Mouse (Mus musculus) heart, embryonic 11.5 days (tissue): ENCODE measurements around the gene Atp6v0c. TPM values are rescaled to one million over a fixed set of nuclear protein-coding genes. Genes with fewer than 3 reads are reported as not detected.

Source experiments
- ATAC-seq: fragments of 200-750 bp; cut with Nextera tagmentation; replicated peaks from 2 replicates; pipeline ENCODE4 v1.8.0; 2017; ENCODE audit warnings: moderate library complexity; ENCODE audit not compliant: insufficient number of reproducible peaks, low FRiP score, low TSS enrichment
- H3K27ac ChIP-seq: fragments of 300-500 bp; sonication (generic); 2 replicates; pipeline ENCODE4 v1.5.1; 2014; ENCODE audit warnings: mild to moderate bottlenecking, low read depth, low read length
- H3K27me3 ChIP-seq: fragments of 300-500 bp; sonication (generic); 2 replicates; pipeline ENCODE4 v1.6.1; 2014; ENCODE audit warnings: mild to moderate bottlenecking, low read length, mixed read lengths; ENCODE audit not compliant: control insufficient read depth, insufficient read depth
- H3K36me3 ChIP-seq: fragments of 300-500 bp; sonication (generic); 2 replicates; pipeline ENCODE4 v1.6.1; 2014; ENCODE audit warnings: mild to moderate bottlenecking, low read length, moderate library complexity, mixed read lengths; ENCODE audit not compliant: control insufficient read depth, insufficient read depth
- H3K4me1 ChIP-seq: fragments of 300-500 bp; sonication (generic); 2 replicates; pipeline ENCODE4 v1.6.1; 2014; ENCODE audit warnings: low read length; ENCODE audit not compliant: control insufficient read depth, insufficient read depth
- H3K4me2 ChIP-seq: fragments of 300-500 bp; sonication (generic); 2 replicates; pipeline ENCODE4 v1.6.1; 2014; ENCODE audit warnings: mild to moderate bottlenecking, moderate library complexity
- H3K4me3 ChIP-seq: fragments of 300-500 bp; sonication (generic); 2 replicates; pipeline ENCODE4 v1.5.1; 2014; ENCODE audit warnings: low read depth, low read length
- H3K9ac ChIP-seq: fragments of 300-500 bp; sonication (generic); 2 replicates; pipeline ENCODE4 v1.6.1; 2014; ENCODE audit warnings: mild to moderate bottlenecking, low read depth, low read length, moderate library complexity
- H3K9me3 ChIP-seq: fragments of 300-500 bp; sonication (generic); replicated peaks from 2 replicates; pipeline ENCODE4 v1.6.1; 2016; ENCODE audit warnings: low read length; ENCODE audit not compliant: control insufficient read depth
- WGBS: fragments of 180-500 bp; shearing (Covaris S2); extraction: QIAGEN DNeasy Blood & Tissue Kit; methylation state at CpG from one replicate; pipeline ENCODE4 v1.1.7; 2014; ENCODE audit not compliant: insufficient replicate concordance; 5-methylcytosine and 5-hydroxymethylcytosine counted together
- polyA plus RNA-seq: library from polyadenylated mRNA; unstranded; fragments of >200 nt; fragmentation: Nextera tagmentation; extraction: Ambion mirVana; gene quantifications from 2 replicates; pipeline ENCODE4 v1.2.1, GENCODE M21; 2014

Gene Atp6v0c
- polyA plus RNA-seq, 1 experiment from 2014 or later = 552 TPM

DNA sequence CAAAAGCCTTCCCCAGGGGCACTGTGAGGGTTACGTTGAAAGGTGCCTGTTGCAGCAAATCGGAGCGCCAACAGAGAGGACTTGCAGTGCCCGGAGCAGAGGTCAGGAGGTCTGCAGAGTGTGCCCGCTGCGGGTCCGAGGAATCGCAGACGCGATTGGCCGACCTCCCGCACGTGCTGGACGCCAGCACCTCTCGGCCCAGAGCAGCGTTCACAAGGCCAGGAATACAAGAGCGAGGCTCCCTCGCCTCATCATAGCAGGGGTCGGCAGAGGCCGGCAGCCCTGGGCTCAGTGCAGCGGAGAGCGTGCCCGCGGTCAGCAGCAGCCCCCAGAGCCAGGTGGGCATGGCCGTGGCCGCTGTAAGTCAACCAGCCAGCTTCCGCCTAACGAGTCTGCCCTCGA, 39.1 kb upstream of the Atp6v0c start:
- H3K4me2 ChIP-seq = peak overlapping the region; percentile 97
- H3K9ac ChIP-seq = peak overlapping the region; percentile 66
- H3K4me3 ChIP-seq = peak overlapping the region; percentile 44
- peaks cover 32% of the 10 kb centered on the region for H3K27me3 ChIP-seq
- peaks cover 61% of the 10 kb centered on the region for H3K4me1 ChIP-seq
- H3K36me3 ChIP-seq = no peaks in the 10 kb centered on the region
- ATAC-seq = no peak; the same call in 1 of the 2 replicates
- 3% methylated on average over 29 of the region's 29 CpGs for WGBS
- H3K27ac ChIP-seq = peak overlapping the region; percentile 48
- H3K9me3 ChIP-seq = no peaks in the 10 kb centered on the region

DNA sequence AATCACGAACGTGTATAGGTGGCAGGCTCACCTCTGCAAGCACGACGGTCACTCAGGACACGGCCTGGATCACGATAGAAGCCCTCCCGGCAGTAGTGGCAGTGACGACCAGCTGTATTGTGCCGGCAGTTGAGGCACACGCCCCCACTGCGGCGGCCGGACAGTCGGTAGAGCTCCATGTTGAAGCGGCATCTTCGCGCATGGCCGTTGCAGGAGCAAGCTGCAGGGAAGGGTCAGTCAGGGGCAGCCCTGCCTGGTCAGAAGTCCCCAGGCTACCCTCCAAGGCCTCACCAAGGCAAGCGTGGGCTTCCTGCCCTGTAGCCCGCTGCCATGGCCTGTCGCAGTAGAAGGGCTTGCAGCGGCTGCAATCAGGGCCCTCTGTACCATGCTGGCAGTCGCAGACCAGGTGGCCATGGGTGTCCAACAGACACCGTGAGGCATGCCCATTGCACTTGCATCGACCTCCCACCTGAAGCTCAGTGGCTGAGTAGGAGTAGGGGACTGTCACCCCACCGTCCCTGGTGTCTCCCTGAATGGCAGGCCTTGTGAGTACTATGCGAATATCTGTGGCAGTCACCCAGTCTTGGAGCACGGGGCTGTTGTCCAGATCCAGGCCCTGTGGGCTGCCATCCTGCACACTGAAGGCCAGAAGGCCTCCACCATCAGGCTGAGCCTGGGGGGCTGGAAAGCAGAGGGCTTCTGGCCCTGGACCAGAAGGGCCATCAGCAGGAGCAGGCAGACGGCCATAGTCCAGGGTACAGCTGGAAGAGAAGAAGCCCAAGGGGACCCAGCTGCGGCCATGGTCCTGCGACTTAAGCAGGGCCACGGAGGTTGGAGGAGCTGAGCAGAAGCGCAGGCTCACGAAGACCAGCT, 38.5 kb upstream of the Atp6v0c start:
- H3K9ac ChIP-seq = peak overlapping the region; percentile 66; the same call in 1 of the 2 replicates
- peak overlapping the region; percentile 97 for H3K4me2 ChIP-seq
- peaks cover 32% of the 10 kb centered on the region for H3K27me3 ChIP-seq
- no peaks in the 10 kb centered on the region for H3K9me3 ChIP-seq
- peak overlapping the region; percentile 48; the same call in 1 of the 2 replicates for H3K27ac ChIP-seq
- no peaks in the 10 kb centered on the region for H3K36me3 ChIP-seq
- 55% methylated on average over 34 of the region's 34 CpGs for WGBS
- H3K4me3 ChIP-seq = peak overlapping the region; percentile 44
- H3K4me1 ChIP-seq = peaks cover 67% of the 10 kb centered on the region
- no peak for ATAC-seq

DNA sequence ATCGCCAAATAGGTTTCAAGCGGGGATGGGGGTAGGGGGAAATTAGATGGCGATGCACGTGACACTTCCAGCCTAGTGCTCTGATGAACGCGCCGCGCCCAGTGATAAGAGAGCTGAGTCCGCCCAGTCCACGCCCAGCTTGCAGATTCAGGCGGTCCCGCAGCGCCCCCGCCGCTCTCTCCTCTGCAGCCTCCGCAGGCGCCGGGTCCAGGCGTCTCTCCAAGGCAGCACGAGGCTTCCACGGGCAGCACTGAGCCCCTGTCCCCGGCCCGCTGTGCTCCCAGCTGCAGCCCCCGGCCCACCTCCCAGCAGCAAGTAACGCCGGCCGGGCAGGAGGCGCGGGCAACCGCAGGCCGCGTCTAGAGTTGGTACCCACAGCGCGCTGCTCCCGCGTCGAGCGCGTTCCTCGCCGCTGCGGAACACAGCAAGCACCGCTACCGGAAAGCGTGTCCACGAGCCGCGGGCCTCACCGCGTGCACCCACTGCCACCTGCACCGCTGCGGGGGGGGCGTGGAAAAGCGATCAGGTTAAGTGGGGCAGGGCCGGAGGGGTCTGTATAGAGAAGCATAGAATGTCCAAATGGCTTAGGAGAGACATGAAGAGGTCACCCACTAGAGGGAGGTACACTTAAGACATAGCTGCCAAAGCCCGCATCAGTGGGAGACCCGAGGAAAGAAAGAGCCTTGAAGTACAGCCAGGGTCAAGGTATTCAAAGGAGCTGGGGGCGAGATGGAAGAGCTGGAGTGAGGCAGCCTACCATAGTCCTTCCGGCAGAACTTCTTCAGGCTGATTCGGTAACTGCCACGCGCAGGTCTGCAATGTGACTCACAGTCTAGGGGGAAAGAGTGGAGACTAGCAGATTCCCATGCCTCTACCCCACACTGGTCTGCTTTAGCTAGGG, 37.2 kb upstream of the Atp6v0c start:
- Histone ChIP-seq H3K9ac (peak overlapping the region; percentile 70), H3K4me2 (peak overlapping the region; percentile 97), H3K27me3 (peaks cover 32% of the 10 kb centered on the region), H3K27ac (no peak overlapping the region), H3K36me3 (no peaks in the 10 kb centered on the region), H3K9me3 (no peaks in the 10 kb centered on the region), H3K4me1 (peaks cover 68% of the 10 kb centered on the region), H3K4me3 (peak overlapping the region; percentile 71)
- 0 out of 2 replicates have a peak, but pooled peaks have one; percentile 25 for ATAC-seq
- 6% methylated on average over 60 of the region's 62 CpGs for WGBS

DNA sequence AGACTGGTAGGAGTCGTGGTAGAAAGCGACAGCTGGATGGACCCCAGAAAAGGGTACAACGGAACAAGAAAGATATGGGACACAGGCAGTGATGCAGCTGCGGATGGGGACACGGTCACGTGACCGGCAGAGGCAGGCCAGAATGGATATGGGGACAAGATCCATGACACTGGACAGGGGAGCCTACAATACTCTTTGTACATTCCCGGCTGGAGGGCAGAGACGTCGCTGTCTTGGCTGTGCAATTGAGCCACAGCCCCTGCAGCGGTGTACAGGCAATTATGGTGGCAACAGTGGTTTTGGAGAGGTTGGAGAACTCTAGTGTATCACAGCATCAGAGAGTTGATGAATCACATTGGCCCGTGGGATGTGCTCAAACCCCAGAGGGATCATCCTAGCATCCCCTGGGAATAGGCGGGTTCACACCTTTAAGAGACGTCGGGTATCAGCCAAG, 36.4 kb upstream of the Atp6v0c start:
- 8% methylated on average over 15 of the region's 15 CpGs for WGBS
- Histone ChIP-seq H3K36me3 (no peaks in the 10 kb centered on the region), H3K9ac (peak overlapping the region; percentile 84), H3K4me3 (peak overlapping the region; percentile 71), H3K4me1 (peaks cover 62% of the 10 kb centered on the region), H3K4me2 (peak overlapping the region; percentile 97), H3K27me3 (peaks cover 29% of the 10 kb centered on the region), H3K9me3 (no peaks in the 10 kb centered on the region), H3K27ac (0 out of 2 replicates have a peak overlapping the region, but pooled peaks have one; percentile 46)
- 0 out of 2 replicates have a peak, but pooled peaks have one; percentile 2 for ATAC-seq

DNA sequence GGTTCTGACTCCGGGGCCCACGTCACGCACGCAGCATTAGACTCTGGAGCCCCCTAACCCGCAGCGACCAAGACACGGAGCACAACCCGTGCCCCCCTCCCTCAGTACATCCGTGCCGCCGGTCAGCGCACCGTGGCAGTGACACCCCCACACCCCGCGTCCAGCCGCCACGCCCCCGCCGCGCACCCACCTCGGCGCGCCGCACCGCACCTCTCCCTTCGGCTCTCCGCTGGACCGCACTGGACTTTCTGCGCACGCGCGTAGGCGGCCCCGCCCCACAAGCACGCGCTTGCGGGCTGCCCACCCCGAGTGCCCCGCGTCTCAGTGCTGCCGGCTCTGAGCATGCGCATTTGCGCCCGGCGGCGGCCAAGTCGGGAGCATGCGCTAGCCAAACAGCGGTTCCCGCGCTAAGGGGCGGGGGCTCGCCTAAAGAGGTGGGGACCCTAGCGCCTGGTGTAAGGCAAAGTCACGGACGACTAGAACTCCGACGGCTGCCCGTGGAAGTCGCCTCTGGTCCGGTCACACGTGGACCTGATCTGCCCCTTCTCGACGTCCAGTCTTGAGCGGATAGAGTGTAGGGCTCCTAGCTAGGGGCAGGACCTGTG, 35.9 kb upstream of the Atp6v0c start, which contains the start of gene Tbc1d24:
Gene Tbc1d24, minus strand, starts transcription at position 279 of the 605 bp plus-strand sequence.
- no peaks in the 10 kb centered on the region for H3K9me3 ChIP-seq
- 1% methylated on average over 65 of the region's 65 CpGs for WGBS

DNA sequence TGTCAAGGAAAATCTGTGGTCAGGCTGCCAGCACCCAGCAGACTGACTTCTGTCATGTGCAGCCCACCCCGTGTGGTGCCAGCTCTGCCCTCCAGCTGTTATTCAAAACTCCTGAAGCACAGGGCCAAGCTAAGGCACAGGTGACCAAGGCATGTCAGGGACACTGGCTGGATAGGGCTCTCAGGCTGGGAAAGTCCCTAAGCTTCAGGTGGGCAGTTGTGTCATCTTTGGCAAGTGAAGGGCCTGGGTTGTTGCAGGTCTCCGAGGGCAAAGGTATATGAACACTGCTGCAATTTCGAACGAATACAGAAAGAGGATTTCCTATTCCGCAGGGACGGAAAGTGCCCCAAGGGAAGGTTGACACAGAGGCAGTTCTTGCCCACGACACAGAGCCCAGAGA, 35.3 kb upstream of the Atp6v0c start:
- no peak for ATAC-seq

More for the DNA sequence above, 35.9 kb upstream of the Atp6v0c start, which contains the start of gene Tbc1d24:
- H3K27ac ChIP-seq = 0 out of 2 replicates have a peak within 1 kb of the TSS, but pooled peaks have one; percentile 46
- ATAC-seq = peak; percentile 62
- H3K9ac ChIP-seq = peak within 1 kb of the TSS; percentile 84
- H3K4me1 ChIP-seq = peaks cover 62% of the 10 kb centered on the region
- no peaks in the 10 kb centered on the region for H3K36me3 ChIP-seq
- H3K27me3 ChIP-seq = peaks cover 25% of the 10 kb centered on the region
- H3K4me3 ChIP-seq = peak within 1 kb of the TSS; percentile 71
- H3K4me2 ChIP-seq = peak within 1 kb of the TSS; percentile 97

DNA sequence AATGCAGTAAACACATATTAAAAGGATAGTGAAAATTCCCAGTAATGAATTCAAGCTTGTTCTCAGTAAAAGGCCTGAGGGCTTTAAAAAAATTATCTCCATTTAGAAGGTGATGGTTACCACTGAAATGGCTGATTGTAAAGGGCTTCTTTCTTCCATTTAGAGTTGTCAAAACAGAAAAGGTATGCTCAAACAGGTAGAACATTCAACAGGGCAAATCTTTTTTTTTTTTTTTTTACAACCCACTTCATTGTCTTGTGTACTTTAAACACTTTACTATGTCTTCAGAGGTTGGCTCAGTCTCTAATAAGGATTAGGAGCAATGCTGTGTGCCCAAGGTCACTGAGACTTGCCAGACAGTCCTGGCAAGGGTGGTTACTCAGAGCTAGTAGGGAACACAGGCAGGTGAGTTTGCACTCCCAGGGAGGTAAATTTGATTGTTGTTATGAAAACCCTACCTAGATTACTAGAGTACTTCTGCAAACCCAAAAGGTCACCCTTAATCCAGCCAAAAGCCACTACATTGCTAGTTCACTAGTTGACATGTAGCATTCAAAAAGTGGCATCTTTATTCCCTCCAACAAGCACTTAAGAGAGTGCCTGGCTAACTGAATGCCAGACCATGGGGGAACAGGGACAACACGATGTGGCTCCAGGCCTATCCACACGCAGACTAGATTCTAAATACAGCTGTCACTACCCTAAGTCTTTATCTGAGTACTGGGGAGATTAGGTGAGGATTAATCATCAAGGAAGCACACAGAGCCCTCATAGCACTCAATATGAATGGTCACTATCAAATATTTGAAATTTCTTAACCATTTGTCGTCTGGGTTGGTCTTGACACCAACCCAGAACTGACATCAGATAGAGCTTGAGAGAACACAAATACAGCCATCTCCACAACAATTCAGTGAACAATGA, 34.4 kb upstream of the Atp6v0c start:
- no peak for ATAC-seq
- Histone ChIP-seq H3K4me3 (no peak overlapping the region), H3K4me2 (peak overlapping the region; percentile 97), H3K27ac (peak overlapping the region; percentile 29; the same call in 1 of the 2 replicates), H3K9me3 (no peaks in the 10 kb centered on the region), H3K9ac (no peak overlapping the region; the same call in 1 of the 2 replicates), H3K4me1 (peaks cover 70% of the 10 kb centered on the region), H3K27me3 (peaks cover 22% of the 10 kb centered on the region), H3K36me3 (no peaks in the 10 kb centered on the region)
- 62% methylated on average over 3 of the region's 3 CpGs for WGBS

More for the DNA sequence above, 35.3 kb upstream of the Atp6v0c start:
- 7% methylated on average over 7 of the region's 7 CpGs for WGBS
- no peaks in the 10 kb centered on the region for H3K36me3 ChIP-seq
- 0 out of 2 replicates have a peak overlapping the region, but pooled peaks have one; percentile 10 for H3K27ac ChIP-seq
- H3K9ac ChIP-seq = peak overlapping the region; percentile 84
- H3K4me3 ChIP-seq = peak overlapping the region; percentile 71
- peaks cover 25% of the 10 kb centered on the region for H3K27me3 ChIP-seq
- H3K4me2 ChIP-seq = peak overlapping the region; percentile 97
- H3K4me1 ChIP-seq = peaks cover 66% of the 10 kb centered on the region
- H3K9me3 ChIP-seq = no peaks in the 10 kb centered on the region
